In the genomic region with DNA sequence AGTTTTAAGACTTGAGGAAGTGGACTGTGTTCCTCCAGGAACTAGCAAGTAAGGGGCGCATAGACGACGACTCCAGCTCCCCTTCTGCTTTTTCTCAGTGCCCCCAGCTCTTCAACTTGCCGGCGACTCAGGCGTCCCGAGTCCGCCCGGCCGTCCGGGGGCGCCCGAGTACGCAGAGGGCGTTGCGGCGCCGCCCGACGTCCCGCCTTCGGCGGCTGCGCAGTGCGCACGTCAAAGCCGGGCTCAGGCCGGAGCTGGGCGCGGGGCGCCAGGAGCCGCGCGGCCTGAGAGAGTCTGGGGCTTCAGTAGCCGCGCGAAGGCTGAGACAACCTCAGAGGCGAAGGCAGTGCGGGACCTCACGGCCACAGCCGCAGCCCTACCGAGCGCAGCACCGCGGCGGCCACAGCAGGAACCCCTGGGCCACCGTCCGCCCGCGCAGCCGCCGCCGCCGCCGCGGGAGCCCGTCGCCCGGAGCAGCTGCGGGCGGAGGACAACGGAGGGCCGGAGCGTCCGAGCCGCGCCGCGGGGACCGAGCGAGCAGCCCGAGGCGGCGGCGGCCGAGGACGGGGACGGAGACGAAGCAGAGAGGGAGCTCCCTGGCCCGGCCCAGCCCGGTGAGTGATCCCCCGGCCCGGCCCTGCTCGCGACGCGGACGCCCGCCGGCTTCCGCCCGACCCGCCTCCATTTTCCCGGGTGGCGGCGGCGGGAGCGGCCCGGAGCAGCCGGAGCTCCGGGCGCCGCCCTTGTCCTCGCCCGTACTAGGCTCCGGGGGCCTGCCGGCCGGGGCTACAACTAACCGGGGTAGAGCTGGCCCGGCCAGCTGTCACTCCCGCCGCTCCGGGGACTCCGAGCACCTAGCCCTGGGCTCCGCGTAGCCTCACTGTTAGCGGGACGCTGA, we compare ENCODE assay signal across 8 mouse cellular contexts. TPM values are rescaled to one million over a fixed set of nuclear protein-coding genes. Genes with fewer than 3 reads are reported as not detected.
DNase-seq lines count a peak whose midpoint lies in the region; ATAC-seq lines count a peak whose summit lies in the region.

Gene Cab39 (plus strand): TSS at position 234 of the 898 bp plus-strand sequence.

- H3K4me3 ChIP-seq in brown adipose tissue, adult 24 weeks (ENCODE audit: insufficient read depth, low read depth, low read length) = peak within 1 kb of the TSS; percentile 96
- peak within 1 kb of the TSS; percentile 74 to 99 for H3K4me3 ChIP-seq in heart, embryonic 14.5 days (ENCODE audit: control insufficient read depth in 1 of 2, insufficient read depth in 1 of 2, low read depth in 1 of 2, low read length in 2 of 2)
- peak within 1 kb of the TSS; percentile 91 for H3K4me3 ChIP-seq in liver, embryonic 13.5 days (replicated peaks)
- H3K4me3 ChIP-seq in stomach, embryonic 16.5 days (replicated peaks; ENCODE audit: low read length) = peak within 1 kb of the TSS; percentile 98

- peak within 1 kb of the TSS; percentile 98 for H3K9ac ChIP-seq in heart, embryonic 14.5 days (ENCODE audit: low read length)
- H3K9ac ChIP-seq in liver, embryonic 13.5 days = peak within 1 kb of the TSS; percentile 95
- peak within 1 kb of the TSS; percentile 99 for H3K9ac ChIP-seq in stomach, embryonic 16.5 days (ENCODE audit: low read length)

- H3K36me3 ChIP-seq in heart, embryonic 14.5 days (ENCODE audit: control insufficient read depth, insufficient read depth, low read length) = peaks cover 10% of the 10 kb centered on the region
- 0 out of 2 replicates have a peak, but pooled peaks cover 4% of the 10 kb centered on the region for H3K36me3 ChIP-seq in liver, embryonic 13.5 days
- H3K36me3 ChIP-seq in stomach, embryonic 16.5 days (ENCODE audit: control insufficient read depth, insufficient read depth, low read length) = peaks cover 2% of the 10 kb centered on the region; the same call in 1 of the 2 replicates

- ATAC-seq in heart, embryonic 14.5 days (ENCODE audit: insufficient number of reproducible peaks, insufficient read depth, low FRiP score, low read depth) = peak; percentile 90
- peak; percentile 87 for ATAC-seq in liver, embryonic 13.5 days (ENCODE audit: low read depth)
- peak; percentile 91 for ATAC-seq in stomach, embryonic 16.5 days (ENCODE audit: insufficient read depth, low FRiP score)

- peak; percentile 94 for DNase-seq in CD4-positive, CD25-positive, alpha-beta regulatory T cell, adult 2 months (ENCODE audit: low read depth, low spot score)
- peak; percentile 49 for DNase-seq in fibroblast of lung, adult 2 months (ENCODE audit: low read depth)
- peak; percentile 93 for DNase-seq in kidney, postnatal 14 days
- DNase-seq in liver, embryonic 13.5 days = peak; percentile 79
- DNase-seq in neural tube, embryonic 10.5 days (ENCODE audit: extremely low spot score, low spot score) = peak; percentile 85

- peak within 1 kb of the TSS; percentile 81 for H3K4me2 ChIP-seq in heart, embryonic 14.5 days (ENCODE audit: low read length)
- peak within 1 kb of the TSS; percentile 83 for H3K4me2 ChIP-seq in liver, embryonic 13.5 days
- H3K4me2 ChIP-seq in stomach, embryonic 16.5 days (ENCODE audit: low read depth, low read length) = peak within 1 kb of the TSS; percentile 65

- H3K27me3 ChIP-seq in heart, embryonic 14.5 days (ENCODE audit: control insufficient read depth, insufficient read depth, low read length) = no peaks in the 10 kb centered on the region
- no peaks in the 10 kb centered on the region for H3K27me3 ChIP-seq in liver, embryonic 13.5 days
- H3K27me3 ChIP-seq in stomach, embryonic 16.5 days (ENCODE audit: control insufficient read depth, insufficient read depth, low read length) = no peaks in the 10 kb centered on the region

- under 1% methylated on average over 93 of the region's 118 CpGs for whole genome bisulfite sequencing in heart, embryonic 14.5 days
- WGBS in liver, embryonic 13.5 days (ENCODE audit: insufficient replicate concordance) = under 1% methylated on average over 108 of the region's 118 CpGs
- WGBS in stomach, embryonic 16.5 days = under 1% methylated on average over 101 of the region's 118 CpGs

- peak within 1 kb of the TSS; percentile 89 for H3K27ac ChIP-seq in brown adipose tissue, adult 24 weeks (replicated peaks; ENCODE audit: low read depth, low read length)
- peak within 1 kb of the TSS; percentile 75 to 97 for H3K27ac ChIP-seq in heart, embryonic 14.5 days (replicated peaks in 1 of 2; ENCODE audit: control insufficient read depth in 1 of 2, insufficient read depth in 1 of 2, low read depth in 2 of 2, low read length in 2 of 2)
- peak within 1 kb of the TSS; percentile 83 for H3K27ac ChIP-seq in liver, embryonic 13.5 days
- H3K27ac ChIP-seq in stomach, embryonic 16.5 days (ENCODE audit: low read length) = peak within 1 kb of the TSS; percentile 96

- H3K9me3 ChIP-seq in heart, embryonic 14.5 days (ENCODE audit: control insufficient read depth, low read length) = no peaks in the 10 kb centered on the region
- H3K9me3 ChIP-seq in liver, embryonic 13.5 days (replicated peaks) = no peaks in the 10 kb centered on the region
- H3K9me3 ChIP-seq in stomach, embryonic 16.5 days (replicated peaks; ENCODE audit: control insufficient read depth, low read length) = no peaks in the 10 kb centered on the region

- peaks cover 7% of the 10 kb centered on the region for H3K4me1 ChIP-seq in brown adipose tissue, adult 24 weeks (ENCODE audit: control insufficient read depth, insufficient read depth, insufficient read length, low read length)
- H3K4me1 ChIP-seq in heart, embryonic 14.5 days (ENCODE audit: control insufficient read depth in 2 of 2, insufficient read depth in 2 of 2, low read length in 2 of 2) = peaks cover 2 to 20% of the 10 kb centered on the region in 2 experiments; a peak in 3 of 4 replicates
- peaks cover 30% of the 10 kb centered on the region for H3K4me1 ChIP-seq in liver, embryonic 13.5 days (replicated peaks)
- H3K4me1 ChIP-seq in stomach, embryonic 16.5 days (ENCODE audit: control insufficient read depth, insufficient read depth, low read length) = peaks cover 9% of the 10 kb centered on the region

RNA-seq across cellular contexts. Expression of gene Cab39, which starts in this region (rescaled TPM):
- 68.7 and 78.3 TPM in 2 replicates for polyA plus RNA-seq in brown adipose tissue, adult 24 weeks (2012; ENCODE audit: insufficient read depth, insufficient read length, missing spikeins)
- 39.7 and 41.4 TPM in 2 replicates for polyA plus RNA-seq in heart, embryonic 14.5 days (2014; fragmentation: Nextera tagmentation; extraction: Ambion mirVana)
- polyA plus RNA-seq in liver, embryonic 13.5 days (2015; fragmentation: Nextera tagmentation; extraction: Ambion mirVana) = 11.4 and 13.4 TPM in 2 replicates
- 23.8 and 25.4 TPM in 2 replicates for polyA plus RNA-seq in stomach, embryonic 16.5 days (2015; fragmentation: Nextera tagmentation; extraction: Ambion mirVana)

Comparison
In these comparisons a context has a peak if more than half of its experiments do, and no peak if none do; other contexts are left out.
1. Peak in every context shown above with its lines: DNase-seq, ATAC-seq, H3K4me3 ChIP-seq and H3K27ac ChIP-seq.